Mouse (Mus musculus): ENCODE data around the gene Ncam1. TPM values are rescaled to one million over a fixed set of nuclear protein-coding genes. Genes with fewer than 3 reads are reported as not detected.

Gene Ncam1
- total and polyA plus RNA-seq, 3 experiments = 4.1 to 5.4 (median 4.7) TPM

GRCm38 (mm10) chr9:49551353-49551752 lies 247.4 kb downstream of the Ncam1 start:
- H3K9ac ChIP-seq (ENCODE audit: low read depth, low read length) = no peak overlapping the region
- H3K27ac ChIP-seq = no peak overlapping the region
- TF ChIP-seq EP300 (IDR thresholded peaks at IDR 0.05; ENCODE audit: insufficient read depth, low read depth, low read length) (no peak), CTCF (IDR thresholded peaks at IDR 0.05) (no peak), POLR2A (IDR thresholded peaks at IDR 0.05; ENCODE audit: insufficient read depth, low read depth, low read length) (no peak)
- H3K79me2 ChIP-seq (replicated peaks; ENCODE audit: control insufficient read depth, insufficient read depth, low read length) = no peaks in the 10 kb centered on the region
- no peaks in the 10 kb centered on the region for H3K27me3 ChIP-seq (ENCODE audit: control insufficient read depth, insufficient read depth, low read length)
- 79% methylated on average over 2 of the region's 2 CpGs for WGBS
- no peak for DNase-seq
- no peaks in the 10 kb centered on the region for H3K4me1 ChIP-seq (ENCODE audit: control insufficient read depth, insufficient read depth, low read length)
- H3K4me3 ChIP-seq = no peak overlapping the region
- H3K36me3 ChIP-seq (ENCODE audit: control insufficient read depth, insufficient read depth, low read length) = no peaks in the 10 kb centered on the region
- intact Hi-C loops (cut with DNase I) = no loop called here

- no peak overlapping the region for H3K27ac ChIP-seq
- no peak overlapping the region for H3K9ac ChIP-seq (ENCODE audit: low read depth, low read length)
- TF ChIP-seq EP300 (IDR thresholded peaks at IDR 0.05; ENCODE audit: insufficient read depth, low read depth, low read length) (no peak), CTCF (IDR thresholded peaks at IDR 0.05) (no peak)
- H3K36me3 ChIP-seq (ENCODE audit: control insufficient read depth, insufficient read depth, low read length) = no peaks in the 10 kb centered on the region
- H3K4me3 ChIP-seq = no peak overlapping the region
- intact Hi-C loops (cut with DNase I) = no loop called here
- 91% methylated on average over 4 of the region's 4 CpGs for WGBS
- H3K79me2 ChIP-seq (replicated peaks; ENCODE audit: control insufficient read depth, insufficient read depth, low read length) = no peaks in the 10 kb centered on the region
- no peak for DNase-seq
- H3K4me1 ChIP-seq (ENCODE audit: control insufficient read depth, insufficient read depth, low read length) = no peaks in the 10 kb centered on the region
- H3K27me3 ChIP-seq (ENCODE audit: control insufficient read depth, insufficient read depth, low read length) = no peaks in the 10 kb centered on the region
Measured at GRCm38 (mm10) chr9:49542593-49542992, 256.1 kb downstream of the Ncam1 start.

- Histone ChIP-seq H3K27ac (no peak overlapping the region), H3K4me1 (ENCODE audit: control insufficient read depth, insufficient read depth, low read length) (no peaks in the 10 kb centered on the region), H3K36me3 (ENCODE audit: control insufficient read depth, insufficient read depth, low read length) (no peaks in the 10 kb centered on the region), H3K79me2 (replicated peaks; ENCODE audit: control insufficient read depth, insufficient read depth, low read length) (no peaks in the 10 kb centered on the region), H3K4me3 (no peak overlapping the region), H3K27me3 (ENCODE audit: control insufficient read depth, insufficient read depth, low read length) (no peaks in the 10 kb centered on the region), H3K9ac (ENCODE audit: low read depth, low read length) (no peak overlapping the region)
- intact Hi-C loops (cut with DNase I) = no loop called here
- no peak for TF ChIP-seq EP300 (IDR thresholded peaks at IDR 0.05; ENCODE audit: insufficient read depth, low read depth, low read length)
- no peak for TF ChIP-seq CTCF (IDR thresholded peaks at IDR 0.05)
- TF ChIP-seq POLR2A (IDR thresholded peaks at IDR 0.05; ENCODE audit: insufficient read depth, low read depth, low read length) = no peak
- peak; percentile 27 to 29 for DNase-seq
- WGBS = 71% methylated on average over 6 of the region's 6 CpGs
Measured at GRCm38 (mm10) chr9:49537814-49538213, 260.9 kb downstream of the Ncam1 start.

GRCm38 (mm10) chr9:49536593-49536992 lies 262.1 kb downstream of the Ncam1 start:
- H3K4me3 ChIP-seq = no peak overlapping the region
- H3K9ac ChIP-seq (ENCODE audit: low read depth, low read length) = no peak overlapping the region
- WGBS = 80% methylated on average over 6 of the region's 6 CpGs
- intact Hi-C loops (cut with DNase I) = no loop called here
- DNase-seq = no peak
- no peak for TF ChIP-seq EP300 (IDR thresholded peaks at IDR 0.05; ENCODE audit: insufficient read depth, low read depth, low read length)
- no peak for TF ChIP-seq POLR2A (IDR thresholded peaks at IDR 0.05; ENCODE audit: insufficient read depth, low read depth, low read length)
- no peak for TF ChIP-seq CTCF (IDR thresholded peaks at IDR 0.05)
- no peaks in the 10 kb centered on the region for H3K36me3 ChIP-seq (ENCODE audit: control insufficient read depth, insufficient read depth, low read length)
- no peak overlapping the region for H3K27ac ChIP-seq
- no peaks in the 10 kb centered on the region for H3K27me3 ChIP-seq (ENCODE audit: control insufficient read depth, insufficient read depth, low read length)
- no peaks in the 10 kb centered on the region for H3K79me2 ChIP-seq (replicated peaks; ENCODE audit: control insufficient read depth, insufficient read depth, low read length)
- H3K4me1 ChIP-seq (ENCODE audit: control insufficient read depth, insufficient read depth, low read length) = no peaks in the 10 kb centered on the region

DNA sequence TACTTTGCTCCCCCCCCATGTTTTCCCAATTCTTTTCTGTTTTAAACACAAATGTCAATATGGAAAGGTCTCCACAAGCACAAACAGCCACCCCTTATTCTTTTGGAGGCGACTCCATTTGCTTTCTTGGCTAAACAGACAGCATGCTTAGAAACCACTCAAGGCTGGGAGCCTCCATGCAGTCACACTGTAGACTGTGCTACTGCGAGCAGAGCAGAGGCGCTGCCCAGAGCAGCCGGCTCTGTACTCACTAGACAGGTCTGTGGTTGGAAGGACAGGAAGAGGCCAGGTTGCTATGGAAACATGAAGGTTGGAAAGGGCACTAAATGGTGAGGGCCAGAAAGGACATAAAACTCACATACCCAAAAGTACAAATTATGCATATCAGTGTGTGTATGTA lies 263.8 kb downstream of the Ncam1 start:
- WGBS = 66% methylated on average over 4 of the region's 4 CpGs
- no peak for DNase-seq
- H3K4me1 ChIP-seq (ENCODE audit: control insufficient read depth, insufficient read depth, low read length) = no peaks in the 10 kb centered on the region
- H3K36me3 ChIP-seq (ENCODE audit: control insufficient read depth, insufficient read depth, low read length) = no peaks in the 10 kb centered on the region
- H3K9ac ChIP-seq (ENCODE audit: low read depth, low read length) = no peak overlapping the region
- TF ChIP-seq POLR2A (IDR thresholded peaks at IDR 0.05; ENCODE audit: insufficient read depth, low read depth, low read length) = no peak
- TF ChIP-seq EP300 (IDR thresholded peaks at IDR 0.05; ENCODE audit: insufficient read depth, low read depth, low read length) = no peak
- TF ChIP-seq CTCF (IDR thresholded peaks at IDR 0.05) = no peak
- H3K27me3 ChIP-seq (ENCODE audit: control insufficient read depth, insufficient read depth, low read length) = no peaks in the 10 kb centered on the region
- intact Hi-C loops (cut with DNase I) = loop anchor here (5.0 kb wide), 1 partner anchor 72 kb away; no protein-coding TSS in a partner anchor
- H3K79me2 ChIP-seq (replicated peaks; ENCODE audit: control insufficient read depth, insufficient read depth, low read length) = no peaks in the 10 kb centered on the region
- no peak overlapping the region for H3K27ac ChIP-seq
- H3K4me3 ChIP-seq = no peak overlapping the region

GRCm38 (mm10) chr9:49533912-49534491 lies 264.7 kb downstream of the Ncam1 start:
- TF ChIP-seq CTCF (IDR thresholded peaks at IDR 0.05) = no peak
- no peak for TF ChIP-seq POLR2A (IDR thresholded peaks at IDR 0.05; ENCODE audit: insufficient read depth, low read depth, low read length)
- no peak for TF ChIP-seq EP300 (IDR thresholded peaks at IDR 0.05; ENCODE audit: insufficient read depth, low read depth, low read length)
- H3K27ac ChIP-seq = no peak overlapping the region
- no peaks in the 10 kb centered on the region for H3K27me3 ChIP-seq (ENCODE audit: control insufficient read depth, insufficient read depth, low read length)
- no peaks in the 10 kb centered on the region for H3K36me3 ChIP-seq (ENCODE audit: control insufficient read depth, insufficient read depth, low read length)
- intact Hi-C loops (cut with DNase I) = loop anchor here (5.0 kb wide), 1 partner anchor 73 kb away; no protein-coding TSS in a partner anchor
- no peak overlapping the region for H3K4me3 ChIP-seq
- H3K4me1 ChIP-seq (ENCODE audit: control insufficient read depth, insufficient read depth, low read length) = no peaks in the 10 kb centered on the region
- no peak for DNase-seq
- 61% methylated on average over 8 of the region's 8 CpGs for WGBS
- no peaks in the 10 kb centered on the region for H3K79me2 ChIP-seq (replicated peaks; ENCODE audit: control insufficient read depth, insufficient read depth, low read length)
- H3K9ac ChIP-seq (ENCODE audit: low read depth, low read length) = no peak overlapping the region

All from heart, adult 2 months (tissue).